Mouse (Mus musculus) hematopoietic stem cell, adult 5-6 weeks (primary cell): ENCODE results near the gene Aff1. TPM values are rescaled to one million over a fixed set of nuclear protein-coding genes. Genes with fewer than 3 reads are reported as not detected.

ENCODE experiments used
- ATAC-seq, 2 experiments: fragments of 125-278 bp in 1 of 2; replicated peaks in 1 of 2; 2 replicates each; pipeline ENCODE4 v1.8.0; 2016 to 2017; ENCODE audit warnings: inconsistent platforms in 2 of 2, mild to moderate bottlenecking in 2 of 2, moderate number of reproducible peaks in 2 of 2, low read depth in 1 of 2, moderate TSS enrichment in 1 of 2; ENCODE audit not compliant: low FRiP score in 2 of 2, poor library complexity in 2 of 2, severe bottlenecking in 2 of 2, insufficient read depth in 1 of 2, low TSS enrichment in 1 of 2
- total RNA-seq: library from RNA; stranded (forward); fragments of 172-1452, 232-1000 nt; gene quantifications from 2 replicates; pipeline ENCODE4 v1.2.3, GENCODE M21; 2017

The Aff1 gene
- total RNA-seq, 1 experiment from 2014 or later: 19.7 TPM

DNA sequence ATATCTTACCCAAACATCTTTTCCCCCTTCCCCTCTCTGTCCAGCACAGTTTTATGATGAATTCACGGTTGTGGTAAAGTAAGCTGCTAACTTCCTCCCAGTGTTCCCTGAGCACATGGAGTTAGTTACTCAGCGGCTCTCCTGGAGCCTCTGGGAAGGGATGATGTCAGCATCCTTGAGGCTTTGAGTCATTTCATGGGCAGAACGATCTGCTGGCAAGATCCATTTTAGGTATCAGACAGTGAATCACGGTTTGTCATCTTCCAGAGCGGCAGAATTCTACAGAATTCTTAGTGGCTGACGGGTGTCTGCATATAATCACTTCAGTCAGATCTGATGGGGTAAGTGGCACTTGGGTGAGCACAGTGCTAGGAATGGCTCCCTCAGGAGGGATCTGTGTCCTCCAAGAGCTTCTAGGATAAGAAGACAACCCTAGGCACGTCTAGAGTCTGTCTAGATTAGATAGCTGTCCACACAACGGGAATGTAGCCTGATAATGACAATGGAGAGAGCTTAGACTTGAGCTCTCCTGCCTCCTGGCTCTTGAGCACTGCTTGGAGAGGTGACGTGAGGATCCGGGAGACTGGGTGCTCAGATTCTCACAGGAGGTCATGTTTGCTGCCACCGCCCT is 82.6 kb downstream of the Aff1 start:
- ATAC-seq: 0 out of 4 replicates have a peak, but pooled peaks of 1 of the 2 experiments have one; percentile 15

DNA sequence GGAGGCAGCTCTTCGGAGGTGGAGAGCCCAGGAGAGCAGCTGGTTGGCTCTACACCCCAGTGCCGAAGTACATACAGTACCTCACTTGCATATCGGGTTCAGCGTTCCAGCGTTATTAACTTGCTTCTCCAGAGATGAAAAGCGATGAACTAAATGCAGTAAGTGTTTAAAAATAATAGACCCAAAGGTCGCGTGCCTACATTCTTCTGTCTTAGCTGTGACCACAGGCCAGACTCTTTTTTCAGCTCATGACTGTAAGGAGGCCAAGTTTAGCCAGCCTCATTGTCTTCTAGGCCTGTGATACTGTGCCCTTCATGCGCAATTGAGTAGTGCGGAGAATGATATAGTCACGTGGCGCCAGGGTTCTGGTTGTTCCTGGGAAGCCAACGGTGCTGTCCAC is 83.3 kb downstream of the Aff1 start:
- ATAC-seq: no peak

DNA sequence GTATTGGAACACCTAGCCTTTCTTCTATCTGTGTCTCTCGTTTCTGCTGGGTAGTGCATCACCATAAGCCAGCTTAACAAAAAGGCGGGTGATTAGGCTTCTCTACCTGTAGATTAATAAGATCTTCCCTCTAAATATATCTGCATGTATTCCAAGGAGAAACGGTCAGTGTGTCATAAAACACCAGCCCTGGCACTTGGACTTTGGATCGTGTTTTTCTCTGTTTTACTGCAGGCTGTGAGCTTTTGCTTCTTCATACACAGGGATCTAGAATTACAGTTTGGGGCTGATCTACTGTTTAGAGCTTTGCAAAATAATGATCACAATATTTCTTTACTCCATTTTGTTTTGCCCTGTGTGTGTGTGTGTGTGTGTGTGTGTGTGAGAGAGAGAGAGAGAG is 84.7 kb downstream of the Aff1 start:
- no peak for ATAC-seq

DNA sequence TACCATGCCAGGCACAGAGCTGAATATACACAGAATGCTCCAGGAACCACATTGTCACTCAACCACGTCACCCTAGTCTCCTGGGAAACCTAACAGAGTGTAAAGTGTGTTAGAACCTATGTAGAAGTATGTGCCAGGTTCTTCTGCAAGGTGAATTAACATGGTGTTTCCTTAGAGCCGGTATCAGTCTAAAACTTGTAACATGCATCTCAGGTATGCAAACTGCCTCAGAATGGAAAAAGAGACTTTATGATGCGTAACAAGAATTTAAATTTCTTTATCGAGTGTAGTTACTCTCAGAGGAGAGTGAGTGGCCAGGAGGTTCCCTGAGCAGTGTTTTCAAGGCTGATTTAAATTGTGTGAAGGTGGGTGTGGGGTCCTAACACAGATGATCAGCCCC is 85.3 kb downstream of the Aff1 start:
- no peak for ATAC-seq

DNA sequence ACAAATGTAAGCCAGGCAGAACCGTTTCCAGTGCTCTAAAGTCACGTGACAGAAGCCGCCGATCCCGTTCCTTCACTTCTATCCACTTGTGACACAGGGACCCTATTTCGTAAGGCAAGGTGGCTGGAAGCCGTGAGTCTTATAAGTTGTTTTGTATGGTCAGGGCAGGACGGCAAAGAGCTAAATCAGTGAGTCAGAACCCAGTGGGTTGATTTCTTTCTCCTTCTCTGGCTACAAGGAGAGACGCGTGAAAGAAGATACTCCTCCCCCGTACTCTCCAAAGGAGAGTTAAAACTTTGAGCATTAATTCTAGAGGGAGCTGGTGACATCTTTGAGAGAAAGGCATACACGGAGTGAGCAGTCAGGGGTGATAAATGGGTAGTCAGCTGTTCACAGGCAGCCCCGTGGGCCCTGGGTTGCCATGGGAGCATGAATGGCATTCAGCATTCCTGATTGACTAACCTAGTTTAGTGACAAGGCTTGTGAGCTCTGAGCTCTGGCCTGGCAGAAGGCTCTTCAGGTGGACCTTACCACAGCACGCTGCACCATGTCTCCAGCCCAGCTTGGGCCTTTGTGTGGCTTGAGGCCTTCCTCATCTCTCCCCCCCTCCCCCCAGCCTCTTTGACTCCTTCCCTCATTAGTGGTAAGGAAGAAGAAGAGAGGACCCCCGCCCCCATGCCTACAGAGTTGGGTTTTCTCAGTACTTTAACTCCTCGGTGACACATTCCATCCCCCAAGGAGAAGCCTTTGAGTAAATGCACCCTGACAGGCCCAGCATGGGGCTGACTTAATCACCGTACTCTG is 86.3 kb downstream of the Aff1 start:
- peak in 1 of 2 experiments; percentile 42; a peak in 1 of 4 replicates for ATAC-seq

DNA sequence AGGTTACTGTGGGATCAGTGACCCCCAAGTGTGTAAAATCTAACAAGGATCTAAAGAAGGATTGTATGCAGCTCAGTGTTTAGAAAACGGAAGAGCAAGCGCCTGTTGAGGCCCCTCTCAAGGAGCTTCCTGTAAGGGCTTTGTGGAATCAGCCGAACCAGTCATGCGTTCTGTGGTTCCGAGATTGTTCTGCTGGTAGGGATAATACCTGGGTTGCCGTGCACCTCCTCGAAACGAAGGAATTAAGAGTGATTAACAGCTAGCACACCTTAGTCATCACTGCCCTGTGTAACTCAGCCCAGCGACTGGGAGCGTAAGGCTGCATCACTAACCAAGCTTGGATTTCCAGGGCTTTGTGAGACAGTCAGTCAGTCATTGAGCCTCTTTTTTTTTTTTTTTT is 87.7 kb downstream of the Aff1 start:
- ATAC-seq: peak in 1 of 2 experiments; percentile 34; a peak in 2 of 4 replicates

DNA sequence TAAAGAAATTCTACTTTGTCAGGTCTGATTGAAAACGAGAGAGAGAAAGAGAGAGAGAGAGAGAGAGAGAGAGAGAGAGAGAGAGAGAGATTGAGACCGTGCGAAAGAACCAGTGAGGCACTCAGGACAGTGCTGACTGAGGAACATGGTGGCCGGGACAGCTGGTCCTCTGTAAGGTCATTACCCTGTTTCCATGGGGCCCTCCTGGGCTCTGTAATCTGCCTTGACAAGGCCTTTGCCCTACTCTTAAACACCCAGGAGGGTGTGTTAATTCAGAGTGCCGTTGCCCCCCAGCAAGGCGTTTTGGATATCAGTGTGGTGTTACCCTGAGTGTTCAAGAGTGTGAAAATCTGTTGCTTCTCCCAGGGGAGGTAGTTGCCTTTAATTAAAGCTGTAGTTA is 88.1 kb downstream of the Aff1 start:
- ATAC-seq: no peak

DNA sequence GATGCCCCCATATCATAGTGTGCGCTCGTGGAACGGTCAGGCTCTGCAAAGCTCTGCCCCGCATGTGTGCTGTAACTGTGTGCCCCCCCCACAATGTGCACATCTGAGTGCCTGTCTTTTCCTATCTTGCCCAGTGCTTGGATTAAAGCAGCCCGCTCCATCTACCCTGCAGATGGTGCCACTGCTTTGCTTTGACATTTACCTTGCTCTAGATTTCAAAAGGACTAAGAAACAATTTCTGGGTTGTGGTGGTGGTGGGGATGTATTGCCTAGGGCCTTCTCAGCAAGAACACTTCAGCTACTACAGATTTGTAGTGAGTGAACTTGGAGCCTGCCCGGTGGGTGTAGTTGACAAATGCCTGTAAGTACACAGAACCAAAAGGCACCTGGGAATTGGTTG is 88.7 kb downstream of the Aff1 start:
- no peak for ATAC-seq

DNA sequence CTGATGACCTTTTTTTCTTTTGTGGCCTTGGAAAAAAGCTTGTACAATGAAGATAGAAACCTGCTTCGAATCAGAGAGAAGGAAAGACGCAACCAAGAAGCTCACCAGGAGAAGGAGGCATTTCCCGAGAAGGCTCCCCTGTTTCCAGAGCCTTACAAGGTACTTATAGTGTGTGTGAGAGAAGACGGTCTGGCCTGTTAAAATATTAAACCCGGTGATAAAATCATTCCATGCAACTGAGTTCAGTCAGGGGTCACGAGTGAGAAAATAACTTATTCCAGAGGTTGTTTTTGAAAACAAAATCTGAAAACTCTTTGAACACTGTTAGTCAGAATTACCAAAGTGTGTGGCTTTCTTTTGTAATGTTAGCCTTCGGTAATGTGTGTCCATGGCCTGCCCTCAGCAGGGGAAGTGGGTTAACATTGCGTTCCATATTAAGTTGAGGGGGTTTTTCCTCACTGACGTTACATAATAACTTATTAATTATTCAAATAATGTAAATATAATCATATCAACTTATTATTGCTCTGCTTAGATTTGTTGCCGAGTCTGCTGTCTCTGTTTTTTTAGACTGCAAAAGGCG is 91.0 kb downstream of the Aff1 start:
- no peak; a peak in 1 of 4 replicates for ATAC-seq

DNA sequence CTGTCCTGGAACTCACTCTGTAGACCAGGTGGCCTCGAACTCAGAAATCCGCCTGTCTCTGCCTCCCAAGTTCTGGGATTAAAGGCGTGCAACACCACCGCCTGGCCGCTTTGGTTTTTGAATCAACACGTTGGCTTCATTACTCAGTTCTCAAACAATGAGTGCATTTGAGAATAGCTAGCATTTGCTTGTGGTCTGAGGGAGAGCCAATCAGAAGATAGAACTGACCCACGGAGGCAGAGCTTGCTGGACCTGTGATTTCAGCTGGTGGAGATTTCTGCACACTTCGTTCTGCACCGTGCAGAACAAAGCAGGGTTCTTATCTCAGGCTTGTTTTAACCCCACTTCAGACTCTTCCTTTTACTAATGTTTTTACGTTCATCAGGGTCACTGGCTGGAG is 93.9 kb downstream of the Aff1 start:
- no peak for ATAC-seq

DNA sequence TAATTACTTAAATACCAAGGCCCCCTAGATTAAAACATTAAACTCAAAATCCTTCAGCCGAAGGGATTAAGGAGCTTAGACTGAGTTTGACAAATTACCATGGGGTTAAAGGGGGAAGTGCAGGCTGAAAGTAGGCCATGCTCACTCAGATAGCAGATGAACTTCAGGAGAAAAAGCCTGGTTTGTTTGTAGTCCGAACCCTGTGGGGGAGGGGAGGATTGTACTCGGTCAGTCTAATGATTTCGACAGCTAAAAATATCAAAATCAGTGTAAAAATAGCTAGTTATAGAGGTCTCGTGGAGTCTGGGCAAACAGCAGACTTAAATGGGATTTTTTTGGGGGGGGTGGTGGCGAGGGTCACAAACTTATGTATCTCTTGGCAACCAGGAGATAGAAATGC is 96.3 kb downstream of the Aff1 start:
- no peak for ATAC-seq

DNA sequence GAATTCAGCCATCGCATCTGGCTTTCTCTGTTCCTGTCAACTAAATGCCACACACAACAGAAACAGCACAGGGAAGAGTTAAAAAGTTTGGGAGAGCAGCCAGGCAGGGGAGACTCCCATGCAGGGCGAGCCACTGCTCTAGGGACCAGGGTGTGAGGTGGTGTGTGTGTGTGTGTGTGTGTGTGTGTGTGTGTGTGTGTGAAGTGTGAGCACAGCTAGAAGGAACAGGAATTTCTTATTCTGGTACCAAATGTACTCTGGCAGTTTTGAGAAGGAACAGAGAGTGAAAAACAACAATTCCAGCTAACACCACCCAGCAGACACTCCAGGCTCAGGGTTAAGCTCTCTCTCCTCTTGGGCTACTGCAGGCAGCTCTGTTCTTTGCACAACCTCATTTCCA is 96.8 kb downstream of the Aff1 start:
- ATAC-seq: no peak

DNA sequence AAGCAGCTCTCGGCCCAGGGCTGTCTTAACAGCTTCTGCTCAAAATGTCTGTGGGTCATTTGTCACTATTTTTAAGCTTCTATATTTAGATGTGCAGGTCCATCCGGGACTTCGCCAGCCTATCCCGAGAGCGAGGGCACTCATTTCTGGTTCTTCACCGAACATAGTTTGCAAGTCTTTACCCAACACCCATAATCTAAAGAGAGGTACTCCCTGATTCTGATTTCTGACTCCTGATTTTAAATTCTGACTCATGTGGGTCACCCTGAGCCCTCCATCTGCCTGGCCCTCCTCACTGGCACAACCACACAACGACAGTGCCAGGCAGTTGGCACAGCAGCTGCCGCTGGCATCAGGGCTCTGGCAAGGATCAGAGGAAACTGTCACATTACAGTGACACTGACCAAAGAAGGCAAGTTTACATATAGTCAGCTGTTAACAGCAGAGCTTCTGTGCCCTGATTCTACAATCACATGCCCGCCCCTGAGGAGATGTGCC is 97.5 kb downstream of the Aff1 start:
- no peak for ATAC-seq

DNA sequence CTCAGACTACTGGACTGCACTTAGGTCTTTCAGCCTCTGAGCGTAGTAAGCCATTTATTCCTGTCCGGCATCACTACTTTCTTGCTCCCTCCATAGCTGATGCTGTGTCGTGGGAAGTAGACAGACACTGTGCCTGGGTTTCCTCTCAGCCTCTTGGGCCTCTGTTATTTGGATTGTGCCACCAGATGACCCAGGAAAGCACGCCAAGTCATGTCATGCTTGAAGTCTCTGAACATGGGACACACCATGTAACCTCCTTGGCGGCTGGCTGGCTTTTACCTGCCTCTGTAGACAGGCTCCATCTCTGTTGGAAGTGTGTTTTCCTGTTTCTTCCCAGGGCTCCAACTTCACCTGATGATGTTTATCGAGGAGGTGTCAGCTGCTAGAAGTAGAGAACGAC is 99.6 kb downstream of the Aff1 start:
- no peak for ATAC-seq

DNA sequence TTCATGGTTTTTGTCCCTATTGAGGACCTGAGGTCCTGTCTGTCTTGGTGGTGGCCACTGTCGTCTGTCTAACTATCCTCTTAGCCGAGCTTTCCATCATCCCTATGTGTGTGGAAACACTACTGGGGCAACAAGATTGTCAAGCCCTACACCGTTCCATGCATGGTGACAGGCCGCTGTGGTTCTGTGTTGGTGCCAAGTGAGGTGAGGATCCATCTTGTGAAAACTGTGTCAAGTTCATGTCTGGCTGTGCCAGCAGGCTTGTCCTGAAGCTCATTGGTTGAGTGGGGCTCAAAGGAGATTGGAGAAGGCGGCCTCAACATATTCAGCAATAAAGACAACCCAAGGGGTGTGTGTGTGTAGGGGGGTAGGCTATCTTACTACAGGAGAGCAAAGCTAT is 102.9 kb downstream of the Aff1 start:
- no peak for ATAC-seq

DNA sequence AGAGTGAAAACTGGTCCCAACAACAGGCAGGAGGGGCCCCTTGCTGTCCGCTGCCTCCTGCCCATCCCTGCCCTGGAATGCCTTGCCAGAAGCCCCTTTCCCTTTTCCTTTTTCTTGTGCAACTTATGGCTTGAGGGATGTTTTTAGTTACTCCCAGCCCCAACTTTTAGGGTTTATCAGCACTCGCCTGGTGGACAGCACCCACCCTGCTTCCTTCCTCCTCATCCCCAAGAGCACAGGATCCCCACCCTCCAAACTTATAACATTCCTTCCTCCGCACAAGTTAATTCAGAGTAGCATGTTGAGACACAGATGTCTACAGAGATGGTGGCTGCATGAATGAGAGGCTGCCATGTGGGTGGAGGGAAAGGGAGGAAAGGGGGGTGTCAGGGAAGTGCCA is 103.9 kb downstream of the Aff1 start:
- no peak for ATAC-seq

DNA sequence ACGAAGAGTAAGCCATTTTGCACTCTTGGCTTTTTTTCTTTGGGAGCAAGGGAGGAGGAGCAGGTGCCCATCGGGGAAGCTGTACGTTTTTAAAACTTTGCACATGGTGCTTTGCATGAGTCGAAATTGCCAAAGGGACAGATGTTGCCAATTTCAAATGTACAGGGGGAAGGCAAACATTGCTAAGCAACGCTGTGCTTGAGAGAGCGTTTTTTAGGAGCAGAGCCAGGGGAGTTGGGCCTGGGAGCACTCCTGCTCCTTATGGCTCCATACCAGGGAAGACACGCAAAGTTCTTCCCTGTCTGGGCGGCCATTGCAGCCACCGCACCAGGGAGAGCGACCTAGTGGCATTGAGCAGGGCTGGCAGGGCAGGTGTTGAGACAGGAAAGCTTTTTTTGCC is 105.6 kb downstream of the Aff1 start:
- no peak for ATAC-seq

DNA sequence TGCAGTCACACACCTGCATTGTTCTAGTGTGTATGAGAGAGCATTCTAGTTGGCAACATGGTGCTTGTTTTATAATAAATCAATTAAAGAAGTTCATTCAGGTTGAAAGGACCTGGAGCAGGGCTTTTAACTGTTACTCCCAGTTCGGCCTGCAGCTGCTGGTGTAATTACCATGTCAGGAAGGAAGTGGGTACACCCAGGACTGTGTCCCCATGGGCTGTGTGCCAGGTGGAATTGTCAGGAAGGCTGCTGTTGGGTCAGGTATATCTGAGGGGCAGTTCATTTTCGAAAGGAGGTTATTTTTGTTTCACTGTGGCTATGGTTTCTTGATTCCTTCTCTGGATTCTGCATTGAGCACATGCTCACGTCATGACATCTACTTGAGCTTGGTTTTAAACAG is 107.3 kb downstream of the Aff1 start:
- peak; percentile 23 to 24; a peak in 2 of 4 replicates for ATAC-seq
